Mouse (Mus musculus): ENCODE measurements at regions not wholly inside any gene's neighbourhood (a gene's known extent, or its start where the extent isn't known, plus 50 kb on each side); places are given as distances from the start of the nearest gene placed in this dataset.

GRCm38 (mm10) chr13:107698345-107698744, 345.9 kb upstream of the Smim15 start:
- peaks cover 0 to 3% of the 10 kb centered on the region in 2 experiments; a peak in 2 of 4 replicates for H3K27me3 ChIP-seq (ENCODE audit: control insufficient read depth in 1 of 2, insufficient read depth in 2 of 2, low read length in 2 of 2)
- no peaks in the 10 kb centered on the region for H3K79me2 ChIP-seq (ENCODE audit: control insufficient read depth, insufficient read depth, low read length, poor library complexity)
- no peaks in the 10 kb centered on the region for H3K9me3 ChIP-seq (replicated peaks; ENCODE audit: insufficient read depth, low read length)
- H3K4me1 ChIP-seq (ENCODE audit: control insufficient read depth in 1 of 2, insufficient read depth in 2 of 2, low read length in 2 of 2): no peaks in the 10 kb centered on the region
- H3K4me3 ChIP-seq (ENCODE audit: control insufficient read depth in 1 of 2, insufficient read depth in 1 of 2, low read depth in 2 of 2, low read length in 2 of 2): no peak overlapping the region
- no peak for DNase-seq (ENCODE audit: low read depth, low spot score)
- H3K9ac ChIP-seq (ENCODE audit: control insufficient read depth, low read depth, low read length, poor library complexity, severe bottlenecking): no peak overlapping the region
- no peak for TF ChIP-seq MXI1 (IDR thresholded peaks at IDR 0.05; ENCODE audit: low read depth, low read length)
- TF ChIP-seq NRF1 (IDR thresholded peaks at IDR 0.05; ENCODE audit: insufficient read depth, low read depth, low read length, poor library complexity, severe bottlenecking): no peak
- TF ChIP-seq CTCF (IDR thresholded peaks at IDR 0.05 in 2 of 3, conservative IDR thresholded peaks at IDR 0.05 in 1 of 3; ENCODE audit: control insufficient read depth in 1 of 3, insufficient read depth in 1 of 3, low read depth in 2 of 3, low read length in 3 of 3, poor library complexity in 1 of 3, severe bottlenecking in 1 of 3): no peak
- TF ChIP-seq MYB (IDR thresholded peaks at IDR 0.05; ENCODE audit: low read depth, low read length): no peak
- H3K27ac ChIP-seq (ENCODE audit: control insufficient read depth, low read depth, low read length): no peak overlapping the region
- H3K36me3 ChIP-seq (ENCODE audit: control insufficient read depth in 1 of 2, insufficient read depth in 2 of 2, low read length in 2 of 2): no peaks in the 10 kb centered on the region

GRCm38 (mm10) chr13:107692123-107692830, 352.0 kb upstream of the Smim15 start:
- H3K9ac ChIP-seq (ENCODE audit: control insufficient read depth, low read depth, low read length, poor library complexity, severe bottlenecking): no peak overlapping the region
- DNase-seq (ENCODE audit: low read depth, low spot score): no peak
- H3K79me2 ChIP-seq (ENCODE audit: control insufficient read depth, insufficient read depth, low read length, poor library complexity): no peaks in the 10 kb centered on the region
- H3K4me1 ChIP-seq (ENCODE audit: control insufficient read depth in 1 of 2, insufficient read depth in 2 of 2, low read length in 2 of 2): no peaks in the 10 kb centered on the region
- TF ChIP-seq E2F4 (IDR thresholded peaks at IDR 0.05; ENCODE audit: borderline replicate concordance, low read depth, low read length) (no peak), USF1 (IDR thresholded peaks at IDR 0.05; ENCODE audit: low read depth, low read length) (no peak)
- H3K27me3 ChIP-seq (ENCODE audit: control insufficient read depth in 1 of 2, insufficient read depth in 2 of 2, low read length in 2 of 2): peaks cover 0 to 4% of the 10 kb centered on the region in 2 experiments; a peak in 2 of 4 replicates
- H3K27ac ChIP-seq (ENCODE audit: control insufficient read depth, low read depth, low read length): no peak overlapping the region
- no peaks in the 10 kb centered on the region for H3K9me3 ChIP-seq (replicated peaks; ENCODE audit: insufficient read depth, low read length)
- no peaks in the 10 kb centered on the region for H3K36me3 ChIP-seq (ENCODE audit: control insufficient read depth in 1 of 2, insufficient read depth in 2 of 2, low read length in 2 of 2)
- H3K4me3 ChIP-seq (ENCODE audit: control insufficient read depth in 1 of 2, insufficient read depth in 1 of 2, low read depth in 2 of 2, low read length in 2 of 2): no peak overlapping the region

GRCm38 (mm10) chr13:107688972-107689371, 355.3 kb upstream of the Smim15 start:
- TF ChIP-seq TBP (IDR thresholded peaks at IDR 0.05; ENCODE audit: low read depth, low read length): no peak
- no peak for TF ChIP-seq MAZ (IDR thresholded peaks at IDR 0.05; ENCODE audit: low read depth, low read length)
- TF ChIP-seq TCF12 (IDR thresholded peaks at IDR 0.05; ENCODE audit: low read depth, low read length): no peak
- TF ChIP-seq BHLHE40 (IDR thresholded peaks at IDR 0.05; ENCODE audit: borderline replicate concordance, low read depth, low read length): no peak
- no peak for TF ChIP-seq POLR2AphosphoS5 (IDR thresholded peaks at IDR 0.05; ENCODE audit: borderline replicate concordance, low read depth, low read length)
- TF ChIP-seq MEF2A (IDR thresholded peaks at IDR 0.05; ENCODE audit: extremely low read depth, insufficient replicate concordance, low read depth, low read length, poor library complexity, severe bottlenecking): no peak
- TF ChIP-seq CHD2 (IDR thresholded peaks at IDR 0.05; ENCODE audit: low read length): no peak
- TF ChIP-seq TAL1 (IDR thresholded peaks at IDR 0.05; ENCODE audit: low read length): no peak
- no peak for TF ChIP-seq ZMIZ1 (IDR thresholded peaks at IDR 0.05; ENCODE audit: low read depth, low read length)
- no peak for TF ChIP-seq MAFK (IDR thresholded peaks at IDR 0.05; ENCODE audit: borderline replicate concordance, low read depth, low read length)
- TF ChIP-seq GATA1 (IDR thresholded peaks at IDR 0.05; ENCODE audit: low read depth, low read length): no peak
- TF ChIP-seq EP300 (IDR thresholded peaks at IDR 0.05; ENCODE audit: low read depth in 1 of 2, low read length in 2 of 2): no peak
- Histone ChIP-seq H3K4me3 (ENCODE audit: control insufficient read depth in 1 of 2, insufficient read depth in 1 of 2, low read depth in 2 of 2, low read length in 2 of 2) (no peak overlapping the region), H3K27me3 (ENCODE audit: control insufficient read depth in 1 of 2, insufficient read depth in 2 of 2, low read length in 2 of 2) (peaks cover 0 to 4% of the 10 kb centered on the region in 2 experiments; a peak in 3 of 4 replicates), H3K36me3 (ENCODE audit: control insufficient read depth in 1 of 2, insufficient read depth in 2 of 2, low read length in 2 of 2) (no peaks in the 10 kb centered on the region), H3K9me3 (replicated peaks; ENCODE audit: insufficient read depth, low read length) (no peaks in the 10 kb centered on the region), H3K4me1 (ENCODE audit: control insufficient read depth in 1 of 2, insufficient read depth in 2 of 2, low read length in 2 of 2) (no peaks in the 10 kb centered on the region), H3K9ac (ENCODE audit: control insufficient read depth, low read depth, low read length, poor library complexity, severe bottlenecking) (no peak overlapping the region), H3K27ac (ENCODE audit: control insufficient read depth, low read depth, low read length) (no peak overlapping the region), H3K79me2 (ENCODE audit: control insufficient read depth, insufficient read depth, low read length, poor library complexity) (no peaks in the 10 kb centered on the region)
- DNase-seq (ENCODE audit: low read depth, low spot score): no peak
